Mouse (Mus musculus) heart, embryonic 10.5 days (tissue): ENCODE results near the gene Atp2a2. TPM values are rescaled to one million over a fixed set of nuclear protein-coding genes. Genes with fewer than 3 reads are reported as not detected.
"Not testable (repeated sequence)": the region's sequence is repeated elsewhere in the genome, so short reads cannot be mapped to it uniquely, and the experiment has no call there.

ENCODE experiments used
- DNase-seq: peaks from one replicate; pipeline ENCODE4 v3.0.0-alpha.2; 2017; ENCODE audit warnings: low spot score
- H3K27ac ChIP-seq: fragments of 300-500 bp; sonication (generic); 2 replicates; pipeline ENCODE4 v1.5.1; 2016; ENCODE audit warnings: mild to moderate bottlenecking
- H3K27me3 ChIP-seq: fragments of 300-500 bp; sonication (generic); 2 replicates; pipeline ENCODE4 v1.6.1; 2016; ENCODE audit warnings: mild to moderate bottlenecking; ENCODE audit not compliant: poor library complexity, insufficient read depth, severe bottlenecking
- H3K36me3 ChIP-seq: fragments of 300-500 bp; sonication (generic); 2 replicates; pipeline ENCODE4 v1.6.1; 2016; ENCODE audit warnings: mild to moderate bottlenecking, moderate library complexity
- H3K4me1 ChIP-seq: fragments of 300-500 bp; sonication (generic); 2 replicates; pipeline ENCODE4 v1.6.1; 2016; ENCODE audit warnings: mild to moderate bottlenecking
- H3K4me3 ChIP-seq: fragments of 300-500 bp; sonication (generic); 2 replicates; pipeline ENCODE4 v1.5.1; 2016; ENCODE audit warnings: mild to moderate bottlenecking, moderate library complexity
- H3K9me3 ChIP-seq: fragments of 300-500 bp; sonication (generic); 2 replicates; pipeline ENCODE4 v1.6.1; 2016; ENCODE audit warnings: mild to moderate bottlenecking, moderate library complexity
- WGBS: fragments of 180-500 bp; shearing (Covaris S2); methylation state at CpG from one replicate; pipeline ENCODE4 v1.1.7; 2016; 5-methylcytosine and 5-hydroxymethylcytosine counted together
- polyA plus RNA-seq: library from polyadenylated mRNA; unstranded; fragments of >200 nt; fragmentation: Nextera tagmentation; extraction: Ambion mirVana; gene quantifications from 2 replicates; pipeline ENCODE4 v1.2.1, GENCODE M21; 2016

Gene Atp2a2
- polyA plus RNA-seq, 1 experiment from 2014 or later: 205 TPM

DNA sequence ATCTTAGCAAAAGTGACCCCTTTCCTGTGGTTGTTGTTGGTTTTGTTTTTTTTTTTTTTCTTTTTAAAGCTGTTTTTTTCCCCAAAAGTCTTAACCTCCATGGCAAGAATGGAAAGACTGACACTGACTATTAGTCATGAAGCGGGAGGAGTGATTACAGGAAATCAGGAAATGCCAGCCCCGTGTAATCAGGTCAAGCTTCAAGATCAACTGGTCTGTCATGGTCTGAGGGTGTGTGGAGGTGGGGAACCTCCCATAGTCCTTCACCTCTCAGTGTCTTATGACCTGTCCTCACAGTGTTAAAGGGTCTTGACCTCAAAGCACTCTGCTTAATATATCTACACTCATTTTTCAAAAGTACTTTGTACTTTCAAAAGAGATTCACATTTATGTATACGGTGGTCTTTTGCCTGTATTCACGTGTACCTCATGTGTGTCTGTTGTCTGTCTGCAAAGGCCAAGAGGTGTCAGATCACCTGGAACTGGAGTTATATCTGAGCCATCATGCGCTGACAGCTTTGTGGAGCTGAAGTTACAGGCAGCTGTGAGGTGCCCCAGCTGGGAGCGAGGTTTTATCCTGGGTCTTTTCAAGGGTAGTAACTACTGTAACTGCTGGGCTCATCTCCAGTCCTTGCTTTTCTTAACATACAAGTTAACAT is 19.2 kb downstream of the Atp2a2 start:
- Histone ChIP-seq H3K27me3 (no peaks in the 10 kb centered on the region), H3K9me3 (no peaks in the 10 kb centered on the region), H3K4me1 (no peaks in the 10 kb centered on the region; the same call in 1 of the 2 replicates), H3K4me3 (no peak overlapping the region), H3K27ac (no peak overlapping the region), H3K36me3 (peaks cover 93% of the 10 kb centered on the region)
- 72% methylated on average over 6 of the region's 6 CpGs for WGBS
- DNase-seq: no peak

DNA sequence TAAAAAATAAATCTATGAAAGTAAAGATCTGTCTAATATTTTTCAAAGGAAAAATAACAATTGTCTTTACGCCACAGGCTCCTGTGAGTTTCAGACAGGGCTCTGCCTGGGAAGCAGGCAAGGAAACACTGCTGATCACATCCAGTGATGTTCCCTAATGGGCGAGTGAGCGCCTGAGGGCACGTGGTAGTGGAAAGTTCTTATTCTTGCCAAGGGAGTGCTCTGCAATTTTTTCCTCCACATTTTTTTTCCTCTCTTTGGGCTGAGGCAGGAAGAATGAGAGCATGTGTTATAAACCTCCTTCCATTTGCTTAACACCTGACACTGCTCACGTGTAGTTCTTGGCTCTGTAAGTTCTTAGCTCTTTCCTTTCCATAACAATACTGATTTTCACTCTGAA is 20.2 kb downstream of the Atp2a2 start:
- no peak overlapping the region for H3K4me3 ChIP-seq
- H3K9me3 ChIP-seq: no peaks in the 10 kb centered on the region
- WGBS: 71% methylated on average over 5 of the region's 5 CpGs
- DNase-seq: no peak
- H3K27ac ChIP-seq: no peak overlapping the region
- no peaks in the 10 kb centered on the region; the same call in 1 of the 2 replicates for H3K4me1 ChIP-seq
- H3K27me3 ChIP-seq: no peaks in the 10 kb centered on the region
- peaks cover 93% of the 10 kb centered on the region for H3K36me3 ChIP-seq

DNA sequence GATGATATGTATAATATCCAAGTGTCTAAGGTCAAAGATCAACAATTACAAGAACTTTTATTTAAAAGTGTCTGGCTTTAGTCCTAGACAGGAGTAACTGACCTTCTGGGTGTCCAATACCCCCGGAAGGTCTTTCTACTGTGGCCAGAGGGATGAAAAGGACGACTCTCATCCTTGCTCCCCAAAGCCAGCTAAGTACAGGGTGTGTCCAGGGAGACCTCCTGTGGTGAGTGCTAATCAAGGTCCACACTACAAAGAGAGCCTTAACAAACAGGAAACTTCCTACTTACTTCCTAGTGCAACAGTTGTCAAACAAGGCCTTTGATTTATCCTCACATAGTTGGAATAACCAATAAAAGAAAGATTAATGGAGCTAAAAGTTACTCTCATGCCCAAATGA is 22.9 kb downstream of the Atp2a2 start:
- Histone ChIP-seq H3K4me1 (no peaks in the 10 kb centered on the region; the same call in 1 of the 2 replicates), H3K27ac (no peak overlapping the region), H3K27me3 (no peaks in the 10 kb centered on the region), H3K9me3 (no peaks in the 10 kb centered on the region), H3K36me3 (peaks cover 87% of the 10 kb centered on the region), H3K4me3 (no peak overlapping the region)
- no peak for DNase-seq
- 66% methylated on average over 2 of the region's 2 CpGs for WGBS

DNA sequence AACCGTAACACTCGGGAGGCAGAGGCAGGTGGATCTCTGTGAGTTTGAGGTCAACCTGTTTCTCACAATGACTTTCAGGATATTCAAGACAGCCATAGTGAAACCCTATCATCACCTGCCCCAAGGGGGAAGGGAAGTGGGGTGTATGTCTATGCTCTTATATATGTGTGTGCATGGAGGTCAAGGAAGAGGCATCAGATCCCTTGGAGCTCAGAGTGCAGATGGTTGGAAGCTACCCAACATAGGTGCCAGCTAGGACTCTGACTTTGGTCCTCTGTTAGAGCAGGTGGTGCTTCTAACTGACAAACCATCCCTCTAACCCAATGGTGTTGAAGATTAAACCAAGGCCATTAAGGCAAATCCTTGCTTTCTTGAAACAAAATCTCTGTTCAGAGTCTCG is 24.5 kb downstream of the Atp2a2 start:
- Histone ChIP-seq H3K27me3 (no peaks in the 10 kb centered on the region), H3K36me3 (peaks cover 88% of the 10 kb centered on the region), H3K27ac (no peak overlapping the region), H3K4me1 (0 out of 2 replicates have a peak, but pooled peaks cover 4% of the 10 kb centered on the region), H3K4me3 (no peak overlapping the region), H3K9me3 (no peaks in the 10 kb centered on the region)
- 88% methylated on average over 3 of the region's 3 CpGs for WGBS
- DNase-seq: no peak

DNA sequence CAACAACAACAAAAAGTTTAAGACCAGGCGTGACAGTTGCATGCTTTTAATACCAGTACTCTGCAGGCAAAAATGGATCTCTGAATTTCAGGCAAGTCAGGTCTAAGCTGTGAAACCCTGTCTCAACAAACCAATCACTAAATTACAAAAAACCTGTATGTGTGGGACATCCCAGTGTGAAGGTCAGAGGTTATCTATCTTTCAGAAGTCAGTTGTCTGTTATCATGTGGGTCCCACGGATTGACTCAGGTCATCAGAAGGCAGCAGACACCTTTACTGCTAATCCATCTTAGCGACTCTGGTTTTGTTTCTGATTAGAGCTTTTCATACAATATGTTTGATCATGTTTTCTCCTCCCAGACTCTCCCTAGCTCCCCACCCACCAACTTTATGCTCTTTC is 25.9 kb downstream of the Atp2a2 start:
- Histone ChIP-seq H3K4me3 (no peak overlapping the region), H3K9me3 (no peaks in the 10 kb centered on the region), H3K27me3 (no peaks in the 10 kb centered on the region), H3K36me3 (peaks cover 88% of the 10 kb centered on the region), H3K4me1 (0 out of 2 replicates have a peak, but pooled peaks cover 4% of the 10 kb centered on the region), H3K27ac (no peak overlapping the region)
- WGBS: 53% methylated on average over 3 of the region's 3 CpGs
- no peak for DNase-seq

DNA sequence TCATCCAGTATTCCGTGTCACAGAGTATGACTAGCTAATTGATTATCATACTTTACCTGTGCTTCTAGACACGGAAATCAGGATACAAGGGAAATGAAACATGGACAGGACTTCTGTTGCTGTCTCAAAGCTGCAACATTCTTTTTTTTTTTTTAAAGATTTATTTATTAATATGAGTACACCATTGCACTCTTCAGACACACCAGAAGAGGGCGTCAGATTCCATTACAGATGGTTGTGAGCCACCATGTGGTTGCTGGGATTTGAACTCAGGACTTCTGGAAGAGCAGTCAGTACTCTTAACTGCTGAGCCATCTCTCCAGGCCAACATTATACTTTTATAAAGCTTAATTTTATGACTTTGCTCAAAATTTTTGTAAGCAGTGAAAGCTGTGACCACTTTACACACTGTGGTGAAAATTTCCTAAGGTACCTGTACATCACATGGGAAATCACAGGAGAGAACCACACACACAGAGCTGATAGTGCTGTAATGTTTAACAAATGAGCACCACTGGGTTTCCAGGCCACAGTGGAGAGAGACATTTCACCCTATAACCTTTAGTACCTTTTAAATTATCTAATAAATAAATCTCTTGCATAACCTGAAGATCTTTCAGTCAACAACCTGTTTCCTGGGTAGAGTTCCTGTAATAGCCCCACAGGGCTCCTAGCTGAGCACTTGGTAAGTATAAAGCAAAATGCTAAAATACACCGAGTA is 27.2 kb downstream of the Atp2a2 start:
- Histone ChIP-seq H3K27ac (no peak overlapping the region), H3K4me1 (0 out of 2 replicates have a peak, but pooled peaks cover 4% of the 10 kb centered on the region), H3K36me3 (peaks cover 89% of the 10 kb centered on the region), H3K27me3 (no peaks in the 10 kb centered on the region), H3K9me3 (no peaks in the 10 kb centered on the region), H3K4me3 (no peak overlapping the region)
- no peak for DNase-seq
- WGBS: 85% methylated on average over 4 of the region's 4 CpGs

DNA sequence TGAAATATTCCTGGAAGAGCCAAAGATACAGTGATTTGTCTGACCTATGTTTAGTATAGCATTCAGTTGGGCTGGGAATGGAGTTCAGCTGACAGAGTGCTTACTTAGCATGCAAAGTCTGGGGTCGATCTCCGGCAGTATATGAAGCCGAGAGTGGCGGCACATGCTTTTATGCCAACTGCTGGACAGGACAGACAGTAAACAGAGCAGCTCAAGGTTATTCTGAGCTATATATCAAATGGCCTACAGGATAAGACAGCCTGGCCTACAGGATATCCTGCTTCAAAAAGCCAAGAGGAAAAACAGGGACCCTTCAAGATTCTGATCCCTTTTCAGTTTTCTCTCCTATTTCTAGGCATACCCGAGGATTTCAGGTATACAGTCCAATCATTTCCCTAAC is 30.4 kb downstream of the Atp2a2 start:
- WGBS: 69% methylated on average over 5 of the region's 5 CpGs
- H3K27me3 ChIP-seq: no peaks in the 10 kb centered on the region
- H3K4me3 ChIP-seq: no peak overlapping the region
- no peak for DNase-seq
- peaks cover 94% of the 10 kb centered on the region for H3K36me3 ChIP-seq
- H3K4me1 ChIP-seq: peaks cover 10% of the 10 kb centered on the region; the same call in 1 of the 2 replicates
- no peak overlapping the region for H3K27ac ChIP-seq
- H3K9me3 ChIP-seq: no peaks in the 10 kb centered on the region

DNA sequence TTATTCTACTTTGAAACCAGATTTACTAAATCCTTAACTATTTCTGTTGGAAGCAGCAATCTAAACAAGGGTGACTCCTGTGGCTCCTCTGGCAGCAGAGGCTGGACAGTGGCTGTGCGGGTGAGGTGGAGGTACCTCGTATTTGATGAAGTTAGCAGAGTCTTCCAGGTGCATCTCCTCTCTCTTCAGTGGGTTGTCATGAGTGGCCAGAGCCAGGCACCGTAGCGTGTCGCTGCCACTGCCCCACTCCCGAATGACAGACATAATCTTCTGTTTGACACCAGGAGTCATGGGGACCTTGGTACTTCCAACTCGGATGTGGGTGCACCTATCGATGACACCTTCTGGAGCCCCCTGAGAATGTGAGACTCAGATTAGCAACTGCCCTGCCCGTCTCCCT is 40.6 kb downstream of the Atp2a2 start:
- DNase-seq: no peak
- Histone ChIP-seq H3K27ac (no peak overlapping the region), H3K27me3 (no peaks in the 10 kb centered on the region), H3K36me3 (peaks cover 100% of the 10 kb centered on the region), H3K4me3 (no peak overlapping the region), H3K9me3 (no peaks in the 10 kb centered on the region), H3K4me1 (no peaks in the 10 kb centered on the region)
- 88% methylated on average over 9 of the region's 9 CpGs for WGBS

DNA sequence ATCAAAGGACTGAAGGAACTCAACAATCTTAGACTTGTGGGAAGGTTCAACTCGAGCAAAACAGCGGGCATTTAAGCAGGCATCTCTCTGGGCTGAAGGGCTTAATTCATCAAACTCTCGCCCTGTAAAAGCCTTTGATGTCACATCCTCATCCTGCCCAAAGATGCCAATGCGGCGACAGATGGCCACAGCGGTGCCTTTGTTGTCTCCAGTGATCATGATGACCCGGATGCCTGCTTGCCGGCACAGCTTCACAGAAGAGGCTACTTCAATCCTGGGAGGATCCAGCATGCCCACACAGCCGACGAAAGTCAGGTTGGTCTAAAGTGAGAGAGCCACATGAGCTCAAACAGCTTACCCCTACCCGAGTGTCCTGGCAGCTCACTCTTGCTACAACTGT is 41.4 kb downstream of the Atp2a2 start:
- Histone ChIP-seq H3K4me1 (no peaks in the 10 kb centered on the region), H3K4me3 (no peak overlapping the region), H3K27me3 (no peaks in the 10 kb centered on the region), H3K36me3 (peaks cover 100% of the 10 kb centered on the region), H3K27ac (no peak overlapping the region), H3K9me3 (no peaks in the 10 kb centered on the region)
- WGBS: 87% methylated on average over 11 of the region's 11 CpGs
- no peak for DNase-seq

DNA sequence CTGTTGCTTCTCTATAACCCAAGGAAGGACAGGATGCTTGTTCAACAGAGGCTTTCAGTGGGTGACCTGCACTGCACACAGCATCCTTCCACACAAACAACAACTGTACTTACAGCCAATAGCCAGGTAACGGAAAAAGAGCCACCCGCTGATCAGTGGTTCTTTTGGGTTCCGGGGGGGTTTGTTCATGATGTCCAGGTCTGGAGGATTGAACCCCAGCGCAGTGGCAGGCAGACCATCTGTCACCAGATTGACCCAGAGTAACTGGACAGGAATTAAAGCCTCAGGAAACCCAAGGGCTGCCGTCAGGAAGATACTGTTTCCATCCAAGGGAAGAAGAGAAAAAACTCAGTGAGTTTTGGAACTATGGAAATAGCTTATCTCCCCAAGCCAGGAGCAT is 42.7 kb downstream of the Atp2a2 start:
- H3K27ac ChIP-seq: no peak overlapping the region
- no peak for DNase-seq
- no peaks in the 10 kb centered on the region for H3K27me3 ChIP-seq
- H3K36me3 ChIP-seq: peaks cover 100% of the 10 kb centered on the region
- no peaks in the 10 kb centered on the region for H3K9me3 ChIP-seq
- peaks cover 10% of the 10 kb centered on the region; the same call in 1 of the 2 replicates for H3K4me1 ChIP-seq
- WGBS: 91% methylated on average over 5 of the region's 5 CpGs
- no peak overlapping the region for H3K4me3 ChIP-seq

DNA sequence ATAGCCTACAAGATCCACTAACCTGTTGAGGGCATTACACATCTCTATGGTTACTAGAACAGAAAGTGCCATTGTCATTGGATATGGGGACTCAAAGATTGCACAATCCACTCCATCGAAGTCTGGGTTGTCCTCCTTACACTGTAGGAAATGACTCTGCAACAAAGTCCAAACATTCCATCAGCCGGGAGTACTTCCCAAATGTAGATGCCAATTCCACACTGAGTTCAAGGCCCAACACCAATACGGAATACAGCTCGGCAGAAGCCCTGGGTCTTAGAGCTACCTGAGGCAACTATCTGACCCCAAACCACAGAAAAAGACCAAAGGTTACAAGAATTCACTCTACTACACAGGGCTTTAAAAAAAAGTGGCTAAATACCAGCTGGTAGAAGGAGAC is 44.0 kb downstream of the Atp2a2 start:
- Histone ChIP-seq H3K36me3 (peaks cover 100% of the 10 kb centered on the region), H3K4me1 (peaks cover 10% of the 10 kb centered on the region; the same call in 1 of the 2 replicates), H3K27me3 (no peaks in the 10 kb centered on the region), H3K4me3 (no peak overlapping the region), H3K27ac (no peak overlapping the region), H3K9me3 (no peaks in the 10 kb centered on the region)
- DNase-seq: no peak
- 91% methylated on average over 4 of the region's 4 CpGs for WGBS

DNA sequence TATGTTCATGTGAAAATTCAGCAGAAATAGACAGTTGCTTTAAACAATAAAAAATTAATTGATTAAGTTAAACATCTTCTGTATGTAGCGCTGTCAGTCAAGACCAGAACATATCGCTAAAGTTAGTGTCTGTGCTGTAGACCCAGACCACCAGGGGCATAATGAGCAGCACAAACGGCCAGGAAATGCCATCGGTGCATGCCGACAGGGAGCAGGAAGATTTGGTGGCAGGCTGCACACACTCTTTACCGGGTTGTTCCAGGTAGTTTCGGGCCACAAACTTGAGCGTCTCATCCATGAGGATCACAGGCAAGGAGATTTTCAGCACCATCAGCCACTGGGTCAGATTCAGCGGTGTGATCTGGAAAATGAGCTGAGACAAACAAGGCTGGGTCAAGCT is 45.0 kb downstream of the Atp2a2 start:
- H3K27ac ChIP-seq, H3K4me1 ChIP-seq, H3K27me3 ChIP-seq, H3K4me3 ChIP-seq, DNase-seq, H3K9me3 ChIP-seq: not testable (repeated sequence)
- WGBS: 83% methylated on average over 9 of the region's 9 CpGs
- H3K36me3 ChIP-seq: peaks cover 100% of the 10 kb centered on the region

DNA sequence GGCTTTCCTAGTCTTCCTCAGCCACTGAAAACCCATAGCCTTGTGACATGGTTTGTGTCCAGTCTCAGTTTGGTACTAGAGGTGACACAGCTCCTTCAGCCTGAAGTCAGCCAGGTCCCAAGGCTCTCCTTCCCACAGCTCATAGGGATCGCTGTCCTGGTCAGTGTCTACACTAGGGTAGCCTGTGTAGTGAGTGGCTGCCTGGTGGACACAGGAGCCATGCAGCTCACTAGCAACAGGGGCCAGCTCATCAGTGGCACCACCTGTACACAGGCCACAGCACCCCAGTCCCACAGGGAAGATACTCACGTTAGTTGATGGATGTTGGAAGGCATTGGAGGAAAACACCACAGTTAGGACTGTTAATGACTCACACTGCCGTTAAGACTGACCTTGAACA is 46.4 kb downstream of the Atp2a2 start:
- WGBS: 91% methylated on average over 3 of the region's 3 CpGs
- peaks cover 92% of the 10 kb centered on the region for H3K36me3 ChIP-seq
- no peak overlapping the region for H3K27ac ChIP-seq
- H3K9me3 ChIP-seq: no peaks in the 10 kb centered on the region
- no peak for DNase-seq
- peaks cover 15% of the 10 kb centered on the region; the same call in 1 of the 2 replicates for H3K4me1 ChIP-seq
- no peak overlapping the region for H3K4me3 ChIP-seq
- H3K27me3 ChIP-seq: no peaks in the 10 kb centered on the region
